ENCODE assay signal across 9 mouse cellular contexts in the genomic region with DNA sequence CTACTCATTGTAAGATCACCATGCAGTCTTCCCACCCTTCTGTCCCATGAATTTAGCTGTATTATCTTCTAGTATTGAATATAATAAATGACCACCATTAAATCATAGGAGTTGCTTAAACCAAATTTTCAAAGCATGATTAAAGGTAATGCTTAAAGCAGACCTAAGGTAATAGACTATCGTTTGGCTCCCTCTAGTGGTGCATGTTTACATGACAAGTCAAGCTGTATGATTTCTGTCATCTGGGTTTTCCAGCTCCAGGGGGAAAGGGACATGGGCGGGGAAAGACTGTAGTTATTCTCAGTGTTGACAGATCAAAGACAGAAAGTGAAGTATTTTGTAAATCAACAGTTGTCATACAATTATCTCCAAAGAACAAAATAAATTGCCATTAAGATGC.
A peak's percentile ranks its signal among the peaks of the same experiment; 100 is the strongest.
DNase-seq lines count a peak whose midpoint lies in the region; ATAC-seq lines count a peak whose summit lies in the region.
"Had no signal": no experiment of that assay in that cellular context is flagged by ENCODE, and none has a peak within 500 bp of the region (broad histone marks: within the 10 kb centered on the region; RNA-seq: fewer than 3 reads in every experiment).

No protein-coding gene starts in this region.

- H3K4me3 ChIP-seq in limb, embryonic 13.5 days = no peak overlapping the region
- H3K4me3 ChIP-seq: myocyte had no signal

- no peaks in the 10 kb centered on the region for H3K36me3 ChIP-seq in limb, embryonic 13.5 days

- H3K27me3 ChIP-seq in limb, embryonic 13.5 days = peaks cover 8% of the 10 kb centered on the region; the same call in 1 of the 2 replicates

- no peak overlapping the region for H3K4me2 ChIP-seq in limb, embryonic 13.5 days (replicated peaks)

- DNase-seq in 416B (ENCODE audit: low read depth) = peak; percentile 84
- peak; percentile 62 for DNase-seq in R1 (ENCODE audit: low read depth, low spot score)
- peak; percentile 19 to 81 for DNase-seq in cerebellum, postnatal 25 days
- peak; percentile 30 to 69 for DNase-seq in gastrocnemius, postnatal 4 days (ENCODE audit: low spot score in 2 of 2)
- peak; percentile 42 to 66 for DNase-seq in kidney, adult 8-10 months
- DNase-seq in neural tube, embryonic 10.5 days (ENCODE audit: extremely low spot score, low spot score) = peak; percentile 48
- DNase-seq in thymus, postnatal 0 days (ENCODE audit: low spot score) = peak; percentile 74

- ATAC-seq in limb, embryonic 13.5 days (ENCODE audit: low FRiP score, low read depth) = peak; percentile 58; the same call in 1 of the 2 replicates

- no peak overlapping the region for H3K27ac ChIP-seq in limb, embryonic 13.5 days

- H3K4me1 ChIP-seq in limb, embryonic 13.5 days = 0 out of 2 replicates have a peak, but pooled peaks cover 3% of the 10 kb centered on the region

- WGBS in limb, embryonic 13.5 days = 3% methylated on average over 2 of the region's 2 CpGs

- no peaks in the 10 kb centered on the region for H3K9me3 ChIP-seq in limb, embryonic 13.5 days

- H3K9ac ChIP-seq in limb, embryonic 13.5 days = no peak overlapping the region
